Mouse (Mus musculus) thymus, adult 2 months (tissue): ENCODE data around the gene Polr1e. TPM values are rescaled to one million over a fixed set of nuclear protein-coding genes. Genes with fewer than 3 reads are reported as not detected.
"Not testable (repeated sequence)": the region's sequence is repeated elsewhere in the genome, so short reads cannot be mapped to it uniquely, and the experiment has no call there.

ENCODE experiments used
- DNase-seq: peaks from one replicate; pipeline ENCODE4 v3.0.0; 2021
- H3K27ac ChIP-seq: fragments of 200-500 bp; 2 replicates; pipeline ENCODE4 v1.5.1; 2012; ENCODE audit warnings: low read length, control low read depth; ENCODE audit not compliant: control insufficient read depth, insufficient read depth
- H3K27me3 ChIP-seq: fragments of 200-500 bp; 2 replicates; pipeline ENCODE4 v1.6.1; 2012; ENCODE audit warnings: mild to moderate bottlenecking, low read length, moderate library complexity, mixed read lengths; ENCODE audit not compliant: control insufficient read depth, insufficient read depth
- H3K36me3 ChIP-seq: fragments of 200-500 bp; 2 replicates; pipeline ENCODE4 v1.6.1; 2012; ENCODE audit warnings: mild to moderate bottlenecking, low read length, moderate library complexity; ENCODE audit not compliant: control insufficient read depth, insufficient read depth
- H3K4me1 ChIP-seq: fragments of 200-500 bp; replicated peaks from 2 replicates; pipeline ENCODE4 v1.6.1; 2012; ENCODE audit warnings: low read length; ENCODE audit not compliant: control insufficient read depth, insufficient read depth
- H3K4me3 ChIP-seq: fragments of 200-500 bp; 2 replicates; pipeline ENCODE4 v1.5.1; 2012; ENCODE audit warnings: mild to moderate bottlenecking, low read length, control low read depth, moderate library complexity; ENCODE audit not compliant: control insufficient read depth, insufficient read depth
- CTCF ChIP-seq: fragments of 200-500 bp; IDR thresholded peaks from 2 replicates; pipeline ENCODE4 v1.5.1; 2012; ENCODE audit warnings: mild to moderate bottlenecking, control low read depth, low read length, moderate library complexity, borderline replicate concordance; ENCODE audit not compliant: control insufficient read depth, poor library complexity, insufficient read depth; ENCODE audit errors: extremely low read depth
- POLR2A ChIP-seq: fragments of 200-500 bp; IDR thresholded peaks from 2 replicates; pipeline ENCODE4 v1.6.1; 2012; ENCODE audit warnings: mild to moderate bottlenecking, low read length, control low read depth, moderate library complexity; ENCODE audit not compliant: control insufficient read depth, poor library complexity, insufficient read depth; ENCODE audit errors: extremely low read depth
- whole genome bisulfite sequencing: fragments of 180-500 bp; shearing (Covaris S2); methylation state at CpG from one replicate; pipeline ENCODE4 v1.1.7; 2018; 5-methylcytosine and 5-hydroxymethylcytosine counted together
- polyA plus RNA-seq: library from polyadenylated mRNA; depleted of rRNA; stranded (reverse); fragments of >200 nt; gene quantifications from 2 replicates; pipeline ENCODE4 v1.2.3, GENCODE M21; 2012

The Polr1e gene
- polyA plus RNA-seq, 1 experiment: 11.1 TPM

DNA sequence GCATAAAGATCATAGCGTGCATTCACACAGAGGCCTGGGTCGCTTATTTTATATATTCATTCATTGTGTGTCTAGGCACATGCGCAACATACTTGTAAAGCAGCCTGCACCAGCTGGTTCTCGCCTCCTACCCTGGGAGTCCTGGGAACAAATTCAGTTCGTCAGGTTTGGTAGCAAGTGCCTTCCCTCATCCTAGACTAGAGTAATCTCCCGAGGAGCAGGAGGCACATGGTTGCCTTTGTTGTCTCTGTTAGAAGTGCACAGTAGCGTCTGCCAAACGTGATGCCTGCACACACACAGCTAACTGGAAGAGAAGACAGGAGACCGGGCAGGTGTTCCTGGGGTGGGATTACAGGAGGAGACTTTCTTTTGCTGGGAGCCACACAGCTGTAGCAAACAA is 29.6 kb downstream of the Polr1e start:
- no peaks in the 10 kb centered on the region for H3K27me3 ChIP-seq
- WGBS: 94% methylated on average over 9 of the region's 9 CpGs
- no peak for TF ChIP-seq CTCF
- TF ChIP-seq POLR2A: no peak
- no peak for DNase-seq
- no peaks in the 10 kb centered on the region for H3K36me3 ChIP-seq
- H3K4me3 ChIP-seq: no peak overlapping the region
- H3K4me1 ChIP-seq: no peaks in the 10 kb centered on the region
- H3K27ac ChIP-seq: no peak overlapping the region

DNA sequence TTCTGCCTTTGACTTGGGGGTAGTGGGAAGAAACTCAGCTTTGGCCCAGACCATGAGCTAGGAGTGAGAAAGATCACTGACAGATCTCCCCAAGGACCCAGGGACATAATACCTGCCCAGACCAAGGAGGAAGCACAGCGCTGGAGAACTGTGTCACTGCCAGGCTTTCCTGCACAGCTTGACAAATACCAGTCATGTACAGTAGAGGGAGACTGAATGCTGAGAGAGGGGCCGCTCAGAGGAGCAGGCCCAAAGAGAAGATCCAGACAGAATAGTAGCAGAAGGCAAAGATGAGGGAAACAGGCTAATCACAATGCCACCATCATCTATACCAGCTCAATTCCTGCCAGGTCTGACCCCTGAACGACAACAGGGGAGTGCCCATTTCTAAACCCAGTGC is 36.5 kb downstream of the Polr1e start:
- Histone ChIP-seq H3K4me1 (no peaks in the 10 kb centered on the region), H3K27ac (no peak overlapping the region), H3K27me3 (no peaks in the 10 kb centered on the region), H3K4me3 (no peak overlapping the region), H3K36me3 (no peaks in the 10 kb centered on the region)
- DNase-seq: peak; percentile 7
- WGBS: 61% methylated on average over 3 of the region's 3 CpGs
- TF ChIP-seq POLR2A (no peak), CTCF (no peak)

DNA sequence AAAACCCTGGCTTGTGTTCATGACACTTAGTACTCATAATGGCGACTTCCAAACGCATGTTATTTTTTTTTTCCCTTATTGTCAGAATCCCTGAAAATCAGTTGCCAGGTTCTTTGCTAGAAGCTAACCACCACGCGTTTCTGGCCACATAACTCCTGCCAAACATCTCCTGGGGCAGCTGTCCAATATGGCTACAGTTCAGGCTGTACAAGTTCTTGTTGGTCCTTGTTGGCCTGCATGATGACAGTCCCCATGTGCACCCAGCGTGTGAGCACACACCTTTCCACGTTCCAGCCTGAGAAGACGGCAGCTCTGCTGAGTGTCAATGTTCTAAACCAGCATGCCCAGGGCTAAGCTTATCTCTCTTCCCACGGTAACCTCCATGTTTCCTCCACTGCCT is 37.1 kb downstream of the Polr1e start:
- Histone ChIP-seq H3K4me1 (no peaks in the 10 kb centered on the region), H3K36me3 (no peaks in the 10 kb centered on the region), H3K4me3 (no peak overlapping the region), H3K27me3 (no peaks in the 10 kb centered on the region), H3K27ac (no peak overlapping the region)
- TF ChIP-seq POLR2A (no peak), CTCF (no peak)
- WGBS: 91% methylated on average over 8 of the region's 8 CpGs
- no peak for DNase-seq

DNA sequence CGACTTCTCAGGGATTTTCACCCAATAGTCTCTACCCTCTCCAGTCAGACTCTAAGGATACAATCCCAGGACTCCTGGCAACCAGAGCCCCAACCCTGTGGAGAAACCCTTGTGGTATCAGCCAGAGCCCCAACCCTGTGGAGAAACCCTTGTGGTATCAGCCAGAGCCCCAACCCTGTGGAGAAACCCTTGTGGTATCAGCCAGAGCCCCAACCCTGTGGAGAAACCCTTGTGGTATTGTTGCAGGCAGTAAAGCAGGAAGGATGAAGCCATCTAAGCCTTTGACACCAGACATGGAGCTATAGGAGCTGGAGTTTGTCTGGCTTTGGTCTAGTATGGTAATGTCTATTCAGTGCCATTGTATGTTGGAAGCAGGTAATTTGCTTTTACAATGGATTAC is 45.5 kb downstream of the Polr1e start:
- WGBS: 59% methylated on average over 1 of the region's 1 CpGs
- DNase-seq, H3K4me3 ChIP-seq, H3K4me1 ChIP-seq, H3K27ac ChIP-seq, H3K36me3 ChIP-seq, H3K27me3 ChIP-seq: not testable (repeated sequence)

DNA sequence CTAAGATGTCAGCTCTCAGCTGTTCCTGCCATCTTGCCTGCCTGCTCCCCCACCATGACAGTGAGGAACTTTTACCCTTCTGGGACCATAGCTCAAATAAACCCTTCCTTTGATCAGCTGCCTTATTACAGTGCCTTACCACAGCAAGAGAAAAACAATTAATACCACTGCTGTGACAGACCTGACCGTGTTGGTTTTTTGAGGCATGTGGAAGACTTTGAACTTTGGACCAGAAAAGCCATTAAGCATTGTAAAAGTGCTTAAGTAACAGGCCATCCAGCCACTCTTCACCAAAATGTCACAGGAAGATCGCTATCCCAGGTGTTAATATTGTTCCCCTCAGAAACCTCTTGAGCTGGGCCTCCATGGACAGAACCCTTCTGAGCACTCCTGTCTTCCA is 46.2 kb downstream of the Polr1e start:
- Histone ChIP-seq H3K36me3 (no peaks in the 10 kb centered on the region), H3K27ac (no peak overlapping the region), H3K4me3 (no peak overlapping the region), H3K4me1 (no peaks in the 10 kb centered on the region), H3K27me3 (no peaks in the 10 kb centered on the region)
- WGBS: 93% methylated on average over 2 of the region's 2 CpGs
- no peak for TF ChIP-seq CTCF
- TF ChIP-seq POLR2A: no peak
- no peak for DNase-seq

DNA sequence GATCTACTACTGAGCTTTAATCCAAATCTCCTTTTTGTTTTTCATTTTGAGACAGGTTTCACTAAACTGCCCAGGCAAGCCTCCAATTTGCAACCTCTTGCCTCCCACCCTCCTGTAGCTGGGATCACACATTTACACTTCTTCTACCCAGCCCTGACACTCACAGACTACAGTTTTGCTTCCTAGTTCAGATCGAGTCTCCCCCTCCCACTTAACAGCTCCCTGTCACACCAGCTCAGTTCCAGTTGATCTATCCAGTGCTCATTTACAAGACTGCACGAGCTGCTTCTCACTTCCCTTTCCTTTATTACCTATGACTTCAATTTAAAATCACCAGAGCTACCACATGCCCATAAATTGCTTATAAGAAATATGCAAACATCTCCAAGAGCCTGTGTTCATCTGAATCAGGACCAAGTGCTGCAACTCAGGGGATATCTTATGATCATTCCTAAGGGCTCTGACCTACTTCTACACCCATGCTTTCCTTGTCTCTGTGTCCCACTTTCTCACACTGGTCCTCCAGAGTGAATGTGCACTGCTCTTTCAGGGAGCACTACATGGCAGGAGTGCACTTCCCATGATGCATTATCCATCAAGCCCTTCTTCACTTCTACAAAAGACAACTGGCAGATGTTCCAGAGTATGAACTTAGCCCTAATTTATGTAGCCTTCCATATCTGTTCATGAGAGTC is 47.8 kb downstream of the Polr1e start:
- no peaks in the 10 kb centered on the region for H3K27me3 ChIP-seq
- no peak overlapping the region for H3K4me3 ChIP-seq
- DNase-seq: no peak
- no peaks in the 10 kb centered on the region for H3K36me3 ChIP-seq
- WGBS: 43% methylated on average over 2 of the region's 2 CpGs
- H3K4me1 ChIP-seq: no peaks in the 10 kb centered on the region; the same call in 1 of the 2 replicates
- H3K27ac ChIP-seq: no peak overlapping the region
- no peak for TF ChIP-seq CTCF
- no peak for TF ChIP-seq POLR2A

DNA sequence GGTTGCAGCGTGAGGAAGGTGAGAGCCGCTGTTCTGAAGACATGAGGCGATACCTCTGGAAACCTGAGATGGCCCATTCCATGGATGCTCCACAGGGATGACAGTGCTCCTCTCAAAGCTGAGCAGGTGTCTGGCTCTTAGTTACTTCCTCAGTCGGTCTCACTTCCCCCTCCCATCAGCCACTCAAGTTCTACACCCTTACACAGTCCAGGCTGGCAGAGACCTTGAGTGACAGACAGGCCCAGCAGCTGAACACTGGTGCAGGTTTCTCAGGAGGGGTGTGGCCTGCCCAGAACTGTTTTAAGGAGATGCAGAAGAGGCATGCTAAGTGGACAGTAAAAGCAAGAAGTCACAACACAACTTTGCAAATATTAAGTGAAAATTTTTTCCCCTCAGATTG is 49.4 kb downstream of the Polr1e start:
- Histone ChIP-seq H3K36me3 (no peaks in the 10 kb centered on the region), H3K4me3 (no peak overlapping the region), H3K4me1 (no peaks in the 10 kb centered on the region; the same call in 1 of the 2 replicates), H3K27ac (no peak overlapping the region), H3K27me3 (no peaks in the 10 kb centered on the region)
- DNase-seq: no peak
- 73% methylated on average over 4 of the region's 4 CpGs for WGBS
- TF ChIP-seq CTCF: no peak
- TF ChIP-seq POLR2A: no peak

DNA sequence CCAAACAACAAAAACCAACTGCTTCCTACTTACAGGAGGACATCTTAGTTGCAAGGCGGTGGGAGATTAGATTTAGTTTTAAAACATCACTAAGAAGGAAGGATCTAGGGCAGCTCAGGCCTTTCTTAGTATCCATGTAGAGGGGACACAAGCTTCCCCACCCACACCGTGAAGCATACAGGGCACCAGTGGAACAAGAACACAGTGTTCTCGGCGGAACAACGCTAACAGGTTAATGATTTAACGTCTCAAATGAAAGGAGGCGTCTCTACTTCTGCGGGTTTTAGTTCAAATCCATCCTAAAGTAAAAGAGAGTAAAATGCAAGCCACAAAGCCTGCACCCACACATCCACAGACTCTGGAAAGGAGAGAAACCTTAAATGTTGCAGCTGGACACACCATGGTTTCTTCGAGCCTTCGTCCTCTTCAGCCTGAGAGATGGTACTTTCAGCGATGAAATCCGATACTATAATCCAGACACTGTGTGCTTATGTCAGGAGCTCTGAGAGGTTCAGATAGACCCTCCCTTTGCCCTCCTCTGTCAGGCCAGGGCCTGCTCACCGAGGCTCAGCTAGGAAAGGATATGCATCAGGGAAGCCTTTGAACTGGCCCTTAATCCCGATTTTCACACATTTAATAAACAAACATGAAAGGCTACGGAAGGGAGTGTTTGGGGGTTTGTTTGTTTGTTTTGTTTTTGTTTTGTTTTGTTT is 54.0 kb downstream of the Polr1e start:
- Histone ChIP-seq H3K36me3 (no peaks in the 10 kb centered on the region), H3K4me3 (no peak overlapping the region), H3K27ac (no peak overlapping the region), H3K27me3 (no peaks in the 10 kb centered on the region), H3K4me1 (no peaks in the 10 kb centered on the region; the same call in 1 of the 2 replicates)
- no peak for TF ChIP-seq POLR2A
- TF ChIP-seq CTCF: no peak
- DNase-seq: no peak
- 93% methylated on average over 15 of the region's 15 CpGs for WGBS
